Mouse (Mus musculus): ENCODE data around the gene Gm20532.

Gm20532 gene

DNA sequence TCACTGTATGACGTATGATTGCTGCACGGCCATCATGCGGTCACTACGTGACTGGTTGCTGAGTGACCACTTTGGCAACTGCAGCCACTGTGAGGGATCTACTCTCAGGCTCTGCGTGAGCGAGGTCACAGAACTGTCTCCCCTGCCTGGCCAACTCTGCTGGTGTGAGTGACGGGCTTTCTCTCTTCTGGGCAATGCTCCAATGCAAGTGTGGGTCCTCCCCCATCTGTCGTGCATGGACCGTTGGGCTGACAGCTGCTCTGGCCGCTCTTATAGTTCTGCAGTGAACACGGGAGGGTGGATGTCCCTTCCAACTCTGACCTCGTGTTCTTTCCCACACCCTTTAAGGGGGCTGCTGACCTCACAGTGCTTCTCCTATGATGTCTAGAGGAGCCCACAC is 13.0 kb upstream of the Gm20532 start:
- in situ Hi-C loops (cut with MboI): no loop called here

DNA sequence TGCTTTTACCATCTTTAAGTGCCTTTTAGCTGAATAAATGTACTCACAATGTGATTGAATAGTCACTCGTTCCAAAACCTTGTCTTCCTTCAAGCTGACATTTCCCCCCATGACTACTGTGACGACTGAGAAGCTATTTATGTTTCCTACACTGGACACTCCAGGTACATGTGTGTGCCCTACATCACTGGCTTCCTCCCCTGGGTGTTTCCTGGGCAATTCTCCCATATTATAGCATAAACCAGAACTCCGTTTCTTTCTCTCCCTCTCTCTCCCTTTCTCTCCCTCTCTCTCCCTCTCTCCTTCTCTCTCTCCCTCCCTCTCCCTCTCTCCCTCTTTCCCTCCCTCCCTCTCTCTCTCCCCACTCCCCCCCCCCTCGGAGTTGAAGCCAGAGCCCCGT is 12.6 kb upstream of the Gm20532 start:
- in situ Hi-C loops (cut with MboI): no loop called here

DNA sequence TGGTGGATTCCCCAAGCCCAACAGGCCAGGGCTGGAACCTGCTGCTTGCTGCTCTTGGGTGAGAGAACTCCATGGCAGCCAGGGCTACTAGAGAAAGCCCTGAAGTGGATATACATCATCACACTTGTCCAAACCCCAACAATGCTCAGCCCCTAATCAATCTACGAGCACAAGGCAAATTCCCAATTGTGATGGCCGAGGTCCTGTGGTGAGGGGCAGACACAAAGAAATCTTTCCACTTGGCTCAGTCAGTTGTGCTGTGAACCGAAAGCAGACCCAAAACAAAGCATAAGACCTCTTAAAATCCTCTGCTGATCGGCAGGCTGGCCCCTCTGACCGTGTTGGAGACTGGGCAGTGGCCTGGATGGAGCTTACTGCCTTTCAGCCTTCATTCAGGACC is 11.6 kb upstream of the Gm20532 start:
- in situ Hi-C loops (cut with MboI): no loop called here

DNA sequence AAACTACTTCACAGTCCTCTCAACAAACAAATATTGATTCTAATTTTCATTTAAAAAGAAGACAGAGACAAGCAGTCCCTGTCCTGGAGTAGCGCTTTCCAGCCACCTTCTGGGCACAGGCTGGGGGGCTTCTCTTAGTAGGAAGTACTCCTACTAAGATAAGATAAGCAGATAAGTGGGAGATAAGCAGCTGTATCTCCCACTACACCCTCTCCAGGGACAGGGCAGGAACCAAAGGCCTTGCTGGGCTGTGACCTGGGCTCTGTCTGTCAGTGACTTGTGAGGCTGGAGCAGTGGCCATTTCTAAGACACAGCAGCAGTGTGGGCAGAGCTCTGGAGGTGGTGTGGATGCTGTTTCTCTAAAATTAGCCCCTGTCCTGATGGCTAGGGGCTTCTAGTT is 11.1 kb upstream of the Gm20532 start:
- in situ Hi-C loops (cut with MboI): no loop called here

DNA sequence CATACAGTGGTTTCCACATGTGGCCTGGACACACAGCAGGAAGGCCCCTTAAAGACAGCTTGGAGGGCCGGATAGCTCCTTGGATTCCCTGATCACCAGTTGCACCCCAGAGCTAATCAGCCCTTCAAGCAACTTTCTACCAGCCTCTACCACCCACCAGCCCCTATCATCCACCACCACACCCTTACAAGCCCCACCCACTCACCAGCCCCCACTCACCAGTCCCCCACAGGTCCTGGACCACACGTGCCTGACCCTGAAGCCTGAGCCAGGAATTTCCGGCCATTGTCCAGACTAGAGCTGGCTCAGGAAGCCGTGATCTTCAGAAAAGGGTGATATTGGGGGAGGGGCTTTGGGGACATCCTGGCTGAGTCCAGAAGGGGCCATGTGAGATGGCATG is 10.6 kb upstream of the Gm20532 start:
- in situ Hi-C loops (cut with MboI): no loop called here

DNA sequence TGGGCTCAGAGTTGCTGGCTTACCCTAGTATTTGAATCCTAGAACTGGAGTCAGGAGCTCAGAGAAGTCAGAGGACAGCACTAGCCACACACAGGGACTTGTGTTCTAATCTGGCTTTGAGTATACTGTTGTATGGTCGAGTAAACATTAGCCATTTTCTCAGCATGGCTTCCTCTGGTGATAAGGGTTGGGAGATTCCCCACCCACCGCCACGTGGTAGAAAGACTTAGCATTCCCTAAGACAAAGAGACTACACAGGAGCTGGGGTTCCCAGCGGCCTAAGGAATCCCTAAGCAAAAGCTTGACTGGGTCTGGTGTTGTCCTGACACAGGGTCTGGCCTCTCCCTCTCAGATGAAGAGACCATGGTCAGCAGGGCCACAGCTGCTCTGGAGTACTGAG is 10.0 kb upstream of the Gm20532 start:
- in situ Hi-C loops (cut with MboI): no loop called here

DNA sequence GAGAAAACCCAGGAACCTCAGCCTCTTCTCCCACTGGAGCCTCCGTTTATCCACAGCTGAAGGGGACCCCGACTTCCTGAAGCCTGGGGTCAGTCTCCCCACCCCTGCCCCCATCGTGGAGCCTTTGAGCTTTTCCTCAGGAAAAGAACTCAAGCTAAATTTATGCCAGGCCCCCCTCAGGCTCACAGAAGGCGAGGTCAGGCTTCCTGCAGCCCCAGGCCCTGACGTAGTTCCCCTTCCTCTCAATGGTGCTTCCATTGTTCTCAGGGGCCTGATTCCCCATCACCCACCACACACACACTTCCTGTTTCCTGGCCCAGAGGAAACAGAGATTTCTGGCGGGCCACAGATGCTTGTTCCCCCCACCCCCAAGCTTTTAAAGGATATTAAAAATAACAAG is 8.1 kb upstream of the Gm20532 start:
- in situ Hi-C loops (cut with MboI): no loop called here

DNA sequence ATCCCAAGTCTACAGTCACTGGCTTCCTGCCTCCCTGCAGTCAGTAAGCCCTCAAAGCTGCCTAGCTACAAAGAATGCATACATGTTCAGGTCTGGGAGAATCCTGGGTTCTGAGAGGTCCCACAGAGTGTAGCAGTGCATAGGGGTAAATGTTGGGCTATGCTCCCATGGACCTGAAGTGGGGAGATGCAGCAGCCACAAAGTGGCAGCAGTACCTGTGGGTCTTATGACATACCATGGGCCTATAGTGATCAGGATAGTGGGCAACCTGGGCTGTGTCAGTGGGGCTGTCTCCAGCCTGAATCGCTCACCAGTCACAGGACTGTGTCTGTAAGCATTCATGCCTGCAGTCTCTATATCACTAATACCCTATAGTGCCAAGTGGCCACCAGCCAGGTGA is 6.7 kb upstream of the Gm20532 start, which contains the start of gene Egfl7:
Egfl7 (plus strand) TSS at position 301 of the 400 bp plus-strand sequence.
- in situ Hi-C loops (cut with MboI): no loop called here

DNA sequence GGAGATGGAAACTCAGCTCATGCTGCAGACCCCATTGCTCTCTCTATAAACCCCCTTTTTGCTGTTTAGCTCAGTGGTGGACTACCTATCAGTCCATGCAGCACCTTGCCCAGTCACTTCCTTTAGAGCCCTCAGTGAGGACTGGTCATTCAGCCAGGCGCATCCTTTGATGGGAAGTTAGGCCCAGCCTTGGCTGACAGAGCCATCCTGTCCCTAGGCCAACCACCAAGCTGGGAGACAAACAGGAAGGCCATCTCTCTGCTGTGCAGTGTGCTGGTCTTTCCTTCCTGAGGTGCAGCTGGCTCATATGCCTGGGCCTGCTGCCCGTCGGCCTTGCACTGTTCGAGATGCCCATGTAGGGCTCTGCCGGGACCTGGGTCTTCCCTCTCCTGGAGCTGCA is 5.7 kb upstream of the Gm20532 start:
- in situ Hi-C loops (cut with MboI): no loop called here

DNA sequence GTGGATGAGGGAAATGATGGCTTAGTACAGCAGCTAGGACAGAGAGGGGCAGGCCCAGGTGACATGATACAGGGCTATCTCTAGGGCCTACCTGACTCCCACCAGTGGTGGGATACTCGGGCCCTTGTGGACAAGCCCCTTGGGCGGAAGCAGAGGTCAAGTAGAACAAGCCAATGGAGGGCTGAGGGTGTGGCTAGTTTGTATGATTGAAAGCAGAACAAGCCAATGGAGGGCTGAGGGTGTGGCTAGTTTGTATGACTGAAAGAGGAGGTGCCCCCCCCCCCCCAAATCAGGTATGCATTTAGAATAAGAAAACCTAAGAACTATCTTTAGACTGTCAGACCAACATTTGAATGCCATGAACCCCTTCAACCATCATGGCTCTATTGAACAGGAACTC is 4.2 kb upstream of the Gm20532 start:
- in situ Hi-C loops (cut with MboI): no loop called here

DNA sequence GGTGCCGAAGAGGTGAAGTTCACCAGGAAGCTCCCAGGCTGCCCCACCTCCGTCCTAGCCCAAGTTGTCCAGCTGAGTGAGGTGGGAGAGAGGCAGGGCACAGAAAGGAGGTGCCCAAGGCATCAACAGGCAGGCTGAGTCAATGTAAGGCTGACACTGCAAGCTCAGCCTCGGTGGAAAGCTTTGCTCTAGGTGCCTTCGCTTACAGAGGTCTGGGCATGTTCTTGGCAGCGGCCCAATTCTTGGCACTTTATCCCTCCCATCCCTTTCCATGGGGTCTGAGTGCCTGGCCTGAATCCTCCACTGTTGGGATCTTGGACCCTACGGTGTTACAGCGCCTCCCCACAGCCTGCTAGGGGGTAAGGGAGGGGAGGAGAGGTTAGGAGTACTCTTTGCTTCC is 3.7 kb upstream of the Gm20532 start:
- in situ Hi-C loops (cut with MboI): no loop called here

DNA sequence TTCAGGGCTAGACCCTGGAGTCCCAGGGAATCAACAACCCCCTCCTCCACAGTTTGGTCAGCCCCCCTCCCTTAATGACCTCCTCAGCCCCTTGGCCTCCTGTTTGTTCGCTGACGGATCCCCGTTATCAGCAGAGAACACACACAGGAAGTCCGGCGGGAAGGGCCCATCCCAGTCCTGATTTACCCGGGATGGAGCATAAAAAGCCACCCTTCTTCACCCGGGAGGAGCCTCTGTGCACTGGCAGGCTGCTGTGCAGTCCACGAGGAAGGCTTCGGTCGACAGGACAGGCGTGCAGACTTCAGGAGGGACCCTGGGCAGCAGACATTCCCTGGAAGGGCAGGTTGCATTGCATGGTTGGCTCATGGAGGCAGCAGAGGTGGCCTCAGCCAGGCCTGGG is 2.8 kb upstream of the Gm20532 start:
- in situ Hi-C loops (cut with MboI): no loop called here

DNA sequence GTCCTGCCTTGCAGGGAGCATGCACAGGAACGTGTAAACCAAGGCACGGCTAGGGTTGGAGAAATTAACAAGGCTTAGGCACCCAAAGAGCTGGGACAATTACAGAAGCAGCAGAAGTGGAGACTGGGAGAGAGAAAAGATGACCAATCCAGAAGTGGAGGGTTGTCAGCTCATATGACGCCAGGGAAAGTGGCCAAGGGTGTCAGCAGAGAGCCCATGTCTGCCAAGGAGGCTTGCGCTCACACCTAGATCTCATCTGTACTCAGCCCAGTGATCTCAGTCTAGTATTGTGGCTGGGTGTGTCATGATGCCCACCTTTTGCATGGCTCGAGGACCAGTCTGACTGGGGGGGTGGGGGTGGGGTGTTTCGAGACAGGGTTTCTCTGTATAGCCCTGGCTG is 726 bp upstream of the Gm20532 start:
- in situ Hi-C loops (cut with MboI): loop anchor here (5.0 kb wide), 1 partner anchor 52 kb away; no protein-coding TSS in a partner anchor

DNA sequence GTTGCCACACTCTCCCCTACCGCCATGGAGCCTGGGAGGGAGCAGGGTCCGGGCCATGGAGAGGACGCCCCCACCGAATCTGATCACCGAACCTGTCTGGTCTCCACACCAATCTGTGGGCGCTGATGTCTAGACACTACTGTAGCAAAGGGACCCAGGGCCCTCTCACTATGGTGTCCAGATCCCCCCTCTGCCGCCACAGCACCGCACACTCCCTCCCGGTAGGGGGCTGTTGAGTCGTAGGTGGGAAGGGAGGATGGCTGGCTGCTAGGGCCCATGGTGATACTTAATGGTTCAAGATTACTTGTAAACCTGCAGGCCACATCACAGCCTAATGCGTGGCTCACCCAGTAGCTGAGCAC is 586 bp downstream of the Gm20532 start:
- in situ Hi-C loops (cut with MboI): loop anchor here (5.0 kb wide), 1 partner anchor 50 kb away; no protein-coding TSS in a partner anchor

DNA sequence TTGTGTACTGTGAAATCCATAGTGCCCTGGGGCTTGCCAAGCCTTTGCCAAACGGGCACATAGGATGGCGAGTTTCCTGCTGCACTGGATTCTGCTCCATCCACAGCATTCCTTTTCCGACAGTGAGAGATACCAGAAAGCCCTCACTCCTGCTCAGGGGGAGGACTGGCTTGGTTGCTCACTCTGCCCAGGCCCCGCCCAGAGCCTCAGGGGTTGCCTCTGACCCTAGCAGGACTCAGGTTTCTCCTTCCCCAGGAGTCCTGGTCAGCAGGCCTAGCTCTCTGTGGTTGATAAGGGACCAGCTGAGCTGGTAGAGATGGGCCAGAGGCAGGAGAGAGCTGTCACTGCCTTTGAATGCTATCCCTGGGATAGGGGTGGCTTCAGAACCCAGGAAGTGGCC is 2.1 kb downstream of the Gm20532 start:
- in situ Hi-C loops (cut with MboI): loop anchor here (5.0 kb wide), 1 partner anchor 49 kb away; no protein-coding TSS in a partner anchor

DNA sequence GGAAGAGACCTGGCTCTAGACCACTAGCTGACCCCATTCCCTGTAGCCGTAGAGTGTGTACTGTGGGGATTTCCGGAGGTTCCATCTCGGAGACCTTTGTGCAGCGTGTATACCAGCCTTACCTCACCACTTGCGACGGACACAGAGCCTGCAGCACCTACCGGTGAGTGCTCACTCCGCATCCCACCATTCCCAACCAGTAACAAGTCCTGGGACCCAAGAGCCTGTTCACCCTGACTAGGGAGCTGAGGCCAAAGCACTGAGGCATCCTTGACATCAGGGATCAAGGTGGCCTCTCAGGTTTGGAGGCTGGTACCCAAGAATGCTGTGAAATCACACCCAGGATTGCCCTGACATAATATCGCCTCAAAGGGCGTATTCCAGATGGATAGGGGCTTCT is 2.8 kb downstream of the Gm20532 start:
- in situ Hi-C loops (cut with MboI): loop anchor here (5.0 kb wide), 1 partner anchor 48 kb away; no protein-coding TSS in a partner anchor

DNA sequence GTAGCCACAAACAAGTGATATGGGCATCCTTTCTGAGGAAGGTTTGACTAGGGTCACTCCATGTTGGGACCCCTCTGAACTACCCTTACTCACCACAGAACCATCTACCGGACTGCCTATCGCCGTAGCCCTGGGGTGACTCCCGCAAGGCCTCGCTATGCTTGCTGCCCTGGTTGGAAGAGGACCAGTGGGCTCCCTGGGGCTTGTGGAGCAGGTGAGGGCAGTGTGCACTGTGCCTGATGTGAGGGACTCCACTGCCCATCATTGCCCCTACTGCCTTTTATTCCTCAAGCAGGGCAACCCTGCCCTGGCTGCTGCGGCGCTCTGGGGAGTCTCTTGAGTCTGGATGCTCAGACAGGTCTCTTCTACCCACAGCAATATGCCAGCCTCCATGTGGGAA is 3.8 kb downstream of the Gm20532 start:
- in situ Hi-C loops (cut with MboI): no loop called here

DNA sequence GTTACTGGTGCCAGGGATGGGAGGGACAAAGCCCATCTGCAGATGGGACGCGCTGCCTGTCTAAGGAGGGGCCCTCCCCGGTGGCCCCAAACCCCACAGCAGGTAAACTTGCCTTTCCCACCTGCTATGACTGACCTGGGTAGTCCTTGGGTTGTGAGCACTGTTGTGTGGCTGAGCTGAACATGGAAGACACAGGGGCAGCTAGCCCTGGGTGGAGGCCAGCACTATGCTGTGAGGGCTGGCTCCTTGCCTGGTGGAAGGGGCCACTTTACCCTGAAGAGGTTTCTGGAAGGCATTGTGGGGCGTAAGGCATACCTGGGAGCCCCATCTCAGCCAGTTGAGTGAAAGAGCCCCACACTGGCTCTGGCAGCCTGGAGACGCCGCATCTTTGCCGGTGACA is 4.5 kb downstream of the Gm20532 start:
- in situ Hi-C loops (cut with MboI): no loop called here

DNA sequence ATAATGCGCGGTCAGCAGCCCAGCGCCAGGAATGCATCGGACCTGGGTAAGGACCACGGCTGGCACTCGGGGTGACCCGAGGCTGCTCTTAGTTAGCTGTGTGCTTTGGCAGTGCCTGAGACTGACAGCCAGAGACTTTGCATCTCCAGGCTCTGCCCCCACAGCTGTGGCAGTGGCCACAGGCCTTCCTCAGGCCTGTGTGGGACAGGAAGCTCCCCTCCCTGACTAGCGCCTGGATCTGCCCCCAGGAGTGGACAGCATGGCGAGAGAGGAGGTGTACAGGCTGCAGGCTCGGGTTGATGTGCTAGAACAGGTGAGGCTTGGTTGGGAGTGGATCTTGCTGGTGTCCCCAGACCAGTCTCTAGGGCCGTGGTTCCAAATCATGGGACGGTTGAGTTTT is 5.0 kb downstream of the Gm20532 start:
- in situ Hi-C loops (cut with MboI): no loop called here

DNA sequence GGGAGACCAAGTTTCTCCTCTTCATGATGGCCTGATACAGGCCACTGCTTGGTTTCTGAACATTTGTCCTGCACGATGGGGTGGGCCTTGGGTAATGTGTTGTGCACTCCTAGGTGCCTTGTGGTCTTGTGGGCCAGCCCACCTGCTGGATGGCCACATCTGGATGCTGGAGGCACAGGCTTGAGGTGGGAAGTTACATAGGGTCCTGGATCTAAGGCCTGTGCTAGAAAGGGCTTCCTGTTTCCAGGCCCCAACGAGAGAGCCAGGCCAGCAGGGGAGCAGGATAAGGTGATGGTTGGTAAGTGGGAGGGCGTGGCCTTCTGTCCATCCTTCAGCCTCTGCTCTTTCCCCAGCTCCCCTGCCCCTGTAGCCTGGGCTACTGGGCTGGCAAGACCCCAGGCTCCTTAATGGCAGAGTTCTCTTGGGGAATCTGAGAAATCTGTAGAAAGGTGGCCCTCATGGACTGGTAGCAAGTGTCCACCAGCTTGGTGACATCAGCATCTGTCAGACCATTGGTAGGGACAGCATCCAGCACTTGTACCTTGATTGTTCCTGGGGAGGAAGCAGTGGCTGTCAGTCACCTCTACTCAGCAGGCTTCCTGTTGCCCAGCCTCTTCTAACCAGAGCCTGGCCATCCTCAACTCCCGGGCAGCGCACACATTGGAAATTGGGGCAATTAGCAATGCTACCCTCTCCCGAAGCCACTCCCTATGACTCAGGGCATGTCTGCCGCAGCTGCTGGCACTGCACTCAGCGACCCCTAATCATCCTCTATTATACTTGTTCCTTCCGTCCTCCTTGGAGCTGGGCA is 7.0 kb downstream of the Gm20532 start:
- in situ Hi-C loops (cut with MboI): no loop called here

DNA sequence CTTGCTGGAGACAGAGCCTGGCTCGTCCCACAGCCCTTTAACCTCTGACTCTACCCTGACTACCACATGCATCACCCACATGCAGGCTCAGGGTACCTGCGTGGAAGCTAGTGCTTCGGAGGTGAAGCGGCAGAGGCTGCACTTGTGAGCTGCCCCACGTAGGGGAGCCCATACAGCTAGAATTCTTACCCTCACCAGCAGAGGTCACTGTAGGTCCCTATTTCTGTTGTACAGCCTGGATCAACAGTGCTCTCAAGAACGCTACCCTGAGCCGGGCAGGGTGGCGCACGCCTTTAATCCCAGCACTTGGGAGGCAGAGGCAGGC is 7.5 kb downstream of the Gm20532 start:
- in situ Hi-C loops (cut with MboI): no loop called here

DNA sequence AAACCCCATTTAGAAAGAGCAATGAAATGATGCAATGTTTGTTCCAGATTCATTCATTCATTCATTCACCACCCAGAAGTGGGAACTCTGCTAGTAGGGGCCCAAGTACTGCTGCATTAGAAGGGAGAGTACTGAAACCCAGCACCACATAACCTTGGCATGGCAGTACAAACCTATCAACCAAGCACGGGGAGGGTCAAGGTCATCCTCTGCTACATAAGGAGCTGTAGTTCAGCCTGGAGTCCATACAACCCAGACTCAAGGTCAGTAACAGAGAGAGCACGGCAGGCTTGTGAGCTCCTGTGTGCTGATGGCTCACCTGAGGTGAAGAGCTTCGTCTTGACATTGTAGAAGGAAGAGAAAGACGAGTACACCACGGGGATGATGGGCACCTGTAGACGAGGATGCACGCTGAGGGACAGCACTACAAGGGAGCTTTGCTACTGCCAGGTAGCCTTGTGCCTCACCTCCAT is 8.1 kb downstream of the Gm20532 start:
- in situ Hi-C loops (cut with MboI): no loop called here

DNA sequence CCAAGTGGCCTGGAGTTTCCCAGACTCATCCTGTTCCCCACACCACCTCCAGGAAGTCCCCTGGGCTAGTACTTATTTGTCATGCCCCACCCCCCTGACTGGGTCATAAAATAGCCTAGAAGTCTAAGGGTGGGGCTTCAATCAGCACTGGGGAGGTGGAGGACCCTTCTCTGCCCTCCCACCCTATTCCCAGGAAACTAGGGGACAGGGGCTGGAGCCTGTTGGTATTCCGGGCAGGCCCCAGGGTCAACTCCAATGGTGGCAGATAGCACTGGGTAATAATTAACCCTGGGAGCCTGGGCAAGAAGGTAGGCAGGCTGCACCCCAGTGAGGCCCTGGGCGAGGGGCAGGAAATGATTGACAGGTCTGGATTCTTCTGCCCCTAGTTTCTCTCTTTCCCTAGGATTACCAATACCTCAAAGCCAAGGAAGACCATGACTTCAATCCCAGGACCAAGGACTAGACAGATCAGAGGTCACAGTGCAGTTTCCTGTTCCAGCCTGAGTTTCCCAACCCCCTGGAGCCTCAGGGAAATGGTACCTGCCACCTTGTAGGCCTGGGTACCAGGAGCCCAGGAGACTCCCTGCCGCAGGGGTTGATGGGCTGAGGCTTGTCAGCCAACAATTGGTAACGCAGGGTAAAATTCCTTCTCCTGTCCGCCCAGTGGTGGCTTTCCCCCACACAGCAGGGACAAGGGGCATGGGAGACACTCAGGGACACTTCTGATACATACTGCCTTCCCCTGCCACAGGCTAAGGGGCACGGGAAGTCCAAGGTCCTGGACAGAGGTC is 8.7 kb downstream of the Gm20532 start:
- in situ Hi-C loops (cut with MboI): no loop called here
